Mouse (Mus musculus): ENCODE measurements around the gene Rtp4. TPM values are rescaled to one million over a fixed set of nuclear protein-coding genes. Genes with fewer than 3 reads are reported as not detected.

Rtp4 gene
- polyA plus RNA-seq, 2 experiments = 3.4 to 3.9 TPM

DNA sequence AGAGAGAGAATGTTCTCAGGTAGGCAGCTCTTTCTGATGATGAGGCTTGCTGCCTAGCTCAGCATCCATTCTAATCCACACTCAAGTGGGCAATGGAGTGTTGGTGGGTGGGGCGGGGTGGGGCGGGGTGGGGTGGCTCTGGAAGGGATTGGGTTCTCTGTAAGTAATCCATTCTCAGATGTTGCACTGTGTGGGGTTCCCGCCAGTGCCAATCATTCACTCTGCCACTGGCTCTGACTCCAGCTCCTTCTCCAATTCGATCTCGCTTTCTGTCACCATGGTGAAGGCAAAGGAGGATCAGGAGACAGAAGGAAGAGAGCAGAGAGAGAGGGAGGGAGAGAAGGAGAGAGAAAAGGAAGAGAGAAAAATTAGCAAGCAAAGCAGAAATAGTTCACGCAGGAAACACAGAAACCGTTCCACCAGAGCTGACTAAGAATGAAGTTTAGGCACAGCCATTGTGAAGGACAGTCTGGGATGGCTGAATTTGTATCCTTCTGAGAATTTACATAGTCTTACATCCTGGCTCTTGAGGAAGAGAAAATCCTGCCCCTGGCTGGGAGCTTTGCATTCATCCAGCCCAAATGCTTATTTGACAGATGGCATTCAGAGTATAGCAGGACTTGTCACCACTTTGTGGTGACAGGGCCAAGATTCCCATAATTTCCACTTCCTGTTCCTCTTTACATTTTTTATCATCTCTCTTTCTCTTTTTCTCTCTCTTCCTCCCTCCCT is 40.1 kb upstream of the Rtp4 start:
- TF ChIP-seq CTCF (IDR thresholded peaks at IDR 0.05; ENCODE audit: low read depth) = no peak
- TF ChIP-seq EP300 (IDR thresholded peaks at IDR 0.05; ENCODE audit: low read depth) = no peak
- H3K36me3 ChIP-seq (replicated peaks; ENCODE audit: control insufficient read depth, insufficient read depth, low read depth) = no peaks in the 10 kb centered on the region
- no peaks in the 10 kb centered on the region for H3K27me3 ChIP-seq (ENCODE audit: control insufficient read depth, insufficient read depth, low read length)
- no peak overlapping the region for H3K4me2 ChIP-seq (ENCODE audit: low read depth)
- H3K9ac ChIP-seq (replicated peaks) = no peak overlapping the region
- no peaks in the 10 kb centered on the region for H3K4me1 ChIP-seq (replicated peaks; ENCODE audit: control insufficient read depth in 2 of 2, insufficient read depth in 2 of 2, low read length in 1 of 2)
- DNase-seq (ENCODE audit: low read depth in 3 of 3, low spot score in 3 of 3) = no peak
- H3K9me3 ChIP-seq (ENCODE audit: control insufficient read depth, low read length) = no peaks in the 10 kb centered on the region
- H3K4me3 ChIP-seq (ENCODE audit: insufficient read depth in 1 of 2, low read depth in 2 of 2, low read length in 2 of 2) = no peak overlapping the region
- H3K27ac ChIP-seq = no peak overlapping the region
- 52% methylated on average over 7 of the region's 7 CpGs for WGBS (ENCODE audit: insufficient replicate concordance)
- ATAC-seq (ENCODE audit: insufficient read depth) = no peak

DNA sequence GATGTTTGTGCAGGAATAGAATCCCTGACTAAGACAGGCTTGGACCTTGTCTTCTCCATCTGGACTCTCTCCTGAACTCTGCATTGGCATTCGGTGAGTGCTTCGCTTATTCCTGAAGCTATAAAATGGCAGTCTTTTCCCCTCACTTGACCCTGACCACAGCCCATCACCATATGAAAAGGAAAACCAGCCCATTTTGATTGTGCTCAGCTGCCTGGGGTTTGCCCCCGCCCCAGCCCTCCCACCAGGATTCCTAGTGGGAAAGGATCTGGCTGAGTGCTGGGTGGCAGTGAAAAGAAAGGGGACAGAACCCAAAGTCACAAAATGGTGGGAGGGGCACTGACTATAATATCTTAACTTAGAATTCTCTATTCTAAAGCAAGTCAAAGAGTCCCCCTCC is 37.9 kb upstream of the Rtp4 start:
- TF ChIP-seq CTCF (IDR thresholded peaks at IDR 0.05; ENCODE audit: low read depth) (no peak), EP300 (IDR thresholded peaks at IDR 0.05; ENCODE audit: low read depth) (no peak)
- 66% methylated on average over 3 of the region's 3 CpGs for WGBS (ENCODE audit: insufficient replicate concordance)
- Histone ChIP-seq H3K9ac (replicated peaks) (no peak overlapping the region), H3K4me3 (ENCODE audit: insufficient read depth in 1 of 2, low read depth in 2 of 2, low read length in 2 of 2) (no peak overlapping the region), H3K36me3 (replicated peaks; ENCODE audit: control insufficient read depth, insufficient read depth, low read depth) (no peaks in the 10 kb centered on the region), H3K4me2 (ENCODE audit: low read depth) (no peak overlapping the region), H3K9me3 (ENCODE audit: control insufficient read depth, low read length) (no peaks in the 10 kb centered on the region), H3K27me3 (ENCODE audit: control insufficient read depth, insufficient read depth, low read length) (no peaks in the 10 kb centered on the region), H3K4me1 (replicated peaks; ENCODE audit: control insufficient read depth in 2 of 2, insufficient read depth in 2 of 2, low read length in 1 of 2) (no peaks in the 10 kb centered on the region), H3K27ac (no peak overlapping the region)
- ATAC-seq (ENCODE audit: insufficient read depth) = no peak
- no peak for DNase-seq (ENCODE audit: low read depth in 3 of 3, low spot score in 3 of 3)

DNA sequence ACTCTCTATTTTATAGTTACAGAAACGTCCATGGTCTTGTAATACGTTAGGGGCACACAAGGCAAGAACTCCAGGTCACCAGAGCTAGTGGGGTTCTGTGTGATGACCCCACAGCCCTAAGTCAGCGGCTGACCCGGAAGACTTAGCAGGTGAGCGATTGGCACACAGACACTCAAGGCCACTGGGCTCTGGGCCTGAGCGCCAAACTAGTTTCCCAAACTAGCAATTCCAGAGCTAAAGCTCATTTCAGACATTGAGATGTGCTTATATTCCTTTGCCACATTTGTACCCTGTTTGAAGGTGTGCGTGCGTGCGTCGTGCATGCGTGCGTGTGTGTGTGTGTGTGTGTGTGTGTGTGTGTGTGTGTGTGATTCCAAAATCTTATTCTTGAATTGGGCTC is 37.2 kb upstream of the Rtp4 start:
- Histone ChIP-seq H3K9me3 (ENCODE audit: control insufficient read depth, low read length) (no peaks in the 10 kb centered on the region), H3K27ac (no peak overlapping the region), H3K9ac (replicated peaks) (no peak overlapping the region), H3K4me1 (replicated peaks; ENCODE audit: control insufficient read depth in 2 of 2, insufficient read depth in 2 of 2, low read length in 1 of 2) (no peaks in the 10 kb centered on the region), H3K36me3 (replicated peaks; ENCODE audit: control insufficient read depth, insufficient read depth, low read depth) (no peaks in the 10 kb centered on the region), H3K27me3 (ENCODE audit: control insufficient read depth, insufficient read depth, low read length) (no peaks in the 10 kb centered on the region), H3K4me2 (ENCODE audit: low read depth) (no peak overlapping the region), H3K4me3 (ENCODE audit: insufficient read depth in 1 of 2, low read depth in 2 of 2, low read length in 2 of 2) (no peak overlapping the region)
- TF ChIP-seq EP300 (IDR thresholded peaks at IDR 0.05; ENCODE audit: low read depth) = no peak
- no peak for ATAC-seq (ENCODE audit: insufficient read depth)
- no peak for DNase-seq (ENCODE audit: low read depth in 3 of 3, low spot score in 3 of 3)
- 83% methylated on average over 12 of the region's 12 CpGs for WGBS (ENCODE audit: insufficient replicate concordance)

DNA sequence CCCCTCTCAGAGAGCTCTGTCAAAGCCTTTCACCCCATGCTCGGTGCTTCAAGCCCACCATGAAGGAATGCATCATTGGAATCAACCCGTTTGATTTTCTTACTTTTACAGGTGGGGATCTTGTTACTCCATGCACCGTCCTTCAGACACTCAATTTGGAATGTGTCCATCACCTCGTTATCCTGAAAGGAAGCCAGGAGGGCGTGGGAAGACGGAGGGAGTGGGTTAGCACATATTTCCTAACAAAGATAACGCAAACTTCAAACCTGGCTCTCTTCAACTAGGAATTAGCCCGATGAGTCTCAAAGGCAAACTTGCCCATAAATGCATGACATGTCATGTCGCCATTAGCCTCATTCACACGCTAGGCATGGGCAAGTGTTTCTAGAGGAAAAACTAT is 36.8 kb upstream of the Rtp4 start:
- Histone ChIP-seq H3K27ac (no peak overlapping the region), H3K4me3 (ENCODE audit: insufficient read depth in 1 of 2, low read depth in 2 of 2, low read length in 2 of 2) (no peak overlapping the region), H3K36me3 (replicated peaks; ENCODE audit: control insufficient read depth, insufficient read depth, low read depth) (no peaks in the 10 kb centered on the region), H3K4me2 (ENCODE audit: low read depth) (no peak overlapping the region), H3K4me1 (replicated peaks; ENCODE audit: control insufficient read depth in 2 of 2, insufficient read depth in 2 of 2, low read length in 1 of 2) (no peaks in the 10 kb centered on the region), H3K9me3 (ENCODE audit: control insufficient read depth, low read length) (no peaks in the 10 kb centered on the region), H3K27me3 (ENCODE audit: control insufficient read depth, insufficient read depth, low read length) (no peaks in the 10 kb centered on the region), H3K9ac (replicated peaks) (no peak overlapping the region)
- 64% methylated on average over 10 of the region's 10 CpGs for WGBS (ENCODE audit: insufficient replicate concordance)
- TF ChIP-seq EP300 (IDR thresholded peaks at IDR 0.05; ENCODE audit: low read depth) (no peak), CTCF (IDR thresholded peaks at IDR 0.05; ENCODE audit: low read depth) (no peak)
- DNase-seq (ENCODE audit: low read depth in 3 of 3, low spot score in 3 of 3) (no peak), ATAC-seq (ENCODE audit: insufficient read depth) (no peak)

DNA sequence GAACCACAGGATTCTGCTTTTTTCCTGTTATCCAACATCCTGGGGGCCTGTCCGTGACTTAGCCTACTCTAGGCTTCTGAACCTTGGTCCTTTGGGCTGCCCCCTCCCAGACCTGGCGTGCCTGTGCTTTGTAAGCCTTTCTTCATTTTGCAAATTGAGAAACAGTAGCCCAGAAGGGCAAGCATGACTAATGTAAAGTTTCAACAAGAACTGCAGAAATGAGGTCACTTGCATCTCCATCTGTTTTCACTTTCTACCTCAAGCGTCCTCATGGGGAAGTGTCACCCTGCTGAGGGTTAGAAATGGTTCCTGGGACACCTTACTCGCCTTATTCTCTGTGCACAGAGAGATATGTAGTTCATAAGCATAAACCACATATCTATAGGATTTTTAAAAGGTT is 27.3 kb upstream of the Rtp4 start:
- Histone ChIP-seq H3K4me2 (ENCODE audit: low read depth) (no peak overlapping the region), H3K36me3 (replicated peaks; ENCODE audit: control insufficient read depth, insufficient read depth, low read depth) (no peaks in the 10 kb centered on the region), H3K27me3 (ENCODE audit: control insufficient read depth, insufficient read depth, low read length) (no peaks in the 10 kb centered on the region), H3K9ac (replicated peaks) (no peak overlapping the region), H3K4me3 (ENCODE audit: insufficient read depth in 1 of 2, low read depth in 2 of 2, low read length in 2 of 2) (no peak overlapping the region), H3K27ac (no peak overlapping the region), H3K9me3 (ENCODE audit: control insufficient read depth, low read length) (no peaks in the 10 kb centered on the region), H3K4me1 (replicated peaks; ENCODE audit: control insufficient read depth in 2 of 2, insufficient read depth in 2 of 2, low read length in 1 of 2) (peaks cover 0 to 13% of the 10 kb centered on the region in 2 experiments; a peak in 2 of 4 replicates)
- TF ChIP-seq EP300 (IDR thresholded peaks at IDR 0.05; ENCODE audit: low read depth) = no peak
- no peak for TF ChIP-seq CTCF (IDR thresholded peaks at IDR 0.05; ENCODE audit: low read depth)
- DNase-seq (ENCODE audit: low read depth in 3 of 3, low spot score in 3 of 3) (no peak), ATAC-seq (ENCODE audit: insufficient read depth) (no peak)
- WGBS (ENCODE audit: insufficient replicate concordance) = 45% methylated on average over 4 of the region's 4 CpGs

Data from liver, embryonic 14.5 days (tissue).